Mouse (Mus musculus) Muller cell, postnatal 12 days (primary cell): ENCODE measurements at regions not wholly inside any gene's neighbourhood (a gene's known extent, or its start where the extent isn't known, plus 50 kb on each side); places are given as distances from the start of the nearest gene placed in this dataset.
"Not testable (repeated sequence)": the region's sequence is repeated elsewhere in the genome, so short reads cannot be mapped to it uniquely, and the experiment has no call there.

Experiments used
- DNase-seq: peaks from one replicate; pipeline ENCODE4 v3.0.0-alpha.2; 2015; ENCODE audit errors: inconsistent ontology term

DNA sequence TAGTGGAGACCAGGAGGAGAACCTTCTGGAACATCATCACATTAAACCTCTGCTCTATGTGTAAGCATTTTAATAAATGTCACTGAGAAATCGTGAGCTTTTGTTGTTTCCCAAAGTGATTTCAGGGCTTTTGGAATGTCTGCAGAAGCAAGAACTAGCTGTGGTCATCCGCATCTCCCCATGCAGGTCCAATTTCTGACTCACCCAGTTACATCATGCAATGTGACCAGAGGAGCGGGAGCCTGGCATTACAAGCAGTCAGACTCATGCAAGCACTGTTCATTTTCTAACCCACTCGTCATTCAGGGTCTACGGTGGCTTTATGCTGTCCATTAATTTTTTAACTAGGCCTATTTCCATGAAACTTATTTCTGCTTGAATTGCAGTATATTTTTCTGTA is 151.2 kb upstream of the Supt20 start:
- DNase-seq: peak; percentile 81

DNA sequence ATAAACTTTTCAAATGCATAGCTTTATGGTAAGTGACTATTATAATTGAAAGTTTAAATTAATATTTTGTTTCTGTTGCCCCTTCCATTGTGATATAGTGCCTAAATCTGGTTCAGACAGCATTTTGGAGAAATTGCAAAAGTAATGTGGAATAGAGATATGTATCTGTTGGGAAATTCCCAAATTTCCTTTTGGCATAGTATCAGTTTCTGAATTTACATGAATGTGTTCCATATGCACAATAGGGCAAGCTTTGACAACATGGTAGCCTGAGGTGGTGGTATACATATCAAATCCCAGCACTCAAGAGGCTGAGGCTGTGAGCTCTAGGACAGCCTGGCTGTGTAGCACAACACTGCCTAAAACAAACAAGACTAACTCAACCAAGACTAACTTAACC is 147.2 kb upstream of the Supt20 start:
- no peak for DNase-seq

DNA sequence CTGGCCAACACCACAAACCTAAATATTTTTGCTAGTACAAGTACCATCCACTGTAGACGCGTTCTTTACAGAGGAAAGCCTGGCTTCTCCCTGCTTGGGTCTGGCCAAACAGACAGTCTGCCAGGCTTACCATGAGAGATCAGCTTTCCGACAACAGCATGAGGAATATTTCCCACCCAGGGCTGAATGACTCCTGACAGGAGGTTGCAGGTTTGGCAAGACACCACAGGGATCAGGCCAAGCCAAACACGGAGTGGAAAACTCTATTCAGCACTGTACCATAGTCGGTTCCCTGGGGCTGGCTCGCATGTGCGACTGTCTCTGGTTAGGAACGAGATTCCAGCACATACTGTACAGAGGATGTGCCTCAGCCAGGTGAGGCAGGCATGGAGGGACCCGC is 140.7 kb upstream of the Supt20 start:
- peak; percentile 27 for DNase-seq

DNA sequence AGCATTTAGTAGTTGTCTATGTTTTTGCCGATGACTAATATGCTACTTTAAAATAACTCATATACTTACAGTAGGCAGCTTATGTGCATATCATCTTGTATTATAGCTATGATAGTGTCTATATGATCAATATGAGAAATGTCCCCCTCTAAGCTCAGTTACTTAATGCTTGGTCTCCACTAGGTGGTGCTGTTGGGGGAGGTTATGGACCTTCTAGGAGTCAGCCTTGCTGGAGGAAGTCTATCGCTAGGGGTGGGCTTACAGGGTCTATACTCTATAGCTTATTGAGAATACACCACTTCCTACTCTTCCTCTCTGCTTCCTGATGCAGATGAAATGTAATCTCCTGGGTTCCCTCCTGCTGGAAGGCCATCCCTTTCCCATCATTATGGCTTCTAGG is 136.7 kb upstream of the Supt20 start:
- DNase-seq: no peak

DNA sequence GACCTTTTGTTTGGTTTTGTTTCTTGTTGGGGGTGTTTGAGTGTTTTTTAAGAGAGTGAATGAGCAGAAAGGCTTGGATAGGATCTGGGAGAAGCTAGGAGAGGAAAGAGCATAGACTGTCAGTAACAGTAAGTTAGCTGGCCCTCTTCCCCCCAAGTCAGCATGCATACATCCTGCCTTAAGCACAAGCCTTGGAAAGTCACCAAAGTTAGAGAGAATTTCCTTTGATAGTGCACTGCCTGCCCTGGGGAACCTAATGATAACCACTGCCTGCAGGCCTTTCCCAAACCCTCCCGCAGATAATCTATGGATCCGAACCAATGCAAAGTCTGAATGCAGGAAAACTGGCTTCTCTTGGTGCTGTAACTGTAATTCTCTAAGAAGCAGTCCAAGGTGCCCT is 133.6 kb upstream of the Supt20 start:
- no peak for DNase-seq

DNA sequence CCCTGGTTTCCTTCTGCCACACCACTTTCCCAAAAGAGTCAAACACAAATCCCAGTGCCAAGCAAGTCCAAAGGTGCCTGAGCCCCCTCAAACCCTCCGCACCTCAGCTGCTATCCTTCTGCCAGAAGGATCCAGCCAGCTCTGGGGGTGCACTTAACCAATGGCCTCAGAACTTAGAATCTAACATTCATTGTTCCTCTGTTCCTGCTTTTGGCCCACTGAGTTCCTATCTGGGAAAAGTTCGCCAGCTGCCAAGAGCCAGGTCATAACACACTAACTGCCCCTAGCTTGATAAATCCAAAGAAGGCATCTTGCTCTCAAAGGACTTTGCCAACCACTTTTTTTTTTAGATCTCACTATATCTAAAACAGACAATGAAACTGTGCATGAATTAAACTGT is 133.1 kb upstream of the Supt20 start:
- DNase-seq: no peak

DNA sequence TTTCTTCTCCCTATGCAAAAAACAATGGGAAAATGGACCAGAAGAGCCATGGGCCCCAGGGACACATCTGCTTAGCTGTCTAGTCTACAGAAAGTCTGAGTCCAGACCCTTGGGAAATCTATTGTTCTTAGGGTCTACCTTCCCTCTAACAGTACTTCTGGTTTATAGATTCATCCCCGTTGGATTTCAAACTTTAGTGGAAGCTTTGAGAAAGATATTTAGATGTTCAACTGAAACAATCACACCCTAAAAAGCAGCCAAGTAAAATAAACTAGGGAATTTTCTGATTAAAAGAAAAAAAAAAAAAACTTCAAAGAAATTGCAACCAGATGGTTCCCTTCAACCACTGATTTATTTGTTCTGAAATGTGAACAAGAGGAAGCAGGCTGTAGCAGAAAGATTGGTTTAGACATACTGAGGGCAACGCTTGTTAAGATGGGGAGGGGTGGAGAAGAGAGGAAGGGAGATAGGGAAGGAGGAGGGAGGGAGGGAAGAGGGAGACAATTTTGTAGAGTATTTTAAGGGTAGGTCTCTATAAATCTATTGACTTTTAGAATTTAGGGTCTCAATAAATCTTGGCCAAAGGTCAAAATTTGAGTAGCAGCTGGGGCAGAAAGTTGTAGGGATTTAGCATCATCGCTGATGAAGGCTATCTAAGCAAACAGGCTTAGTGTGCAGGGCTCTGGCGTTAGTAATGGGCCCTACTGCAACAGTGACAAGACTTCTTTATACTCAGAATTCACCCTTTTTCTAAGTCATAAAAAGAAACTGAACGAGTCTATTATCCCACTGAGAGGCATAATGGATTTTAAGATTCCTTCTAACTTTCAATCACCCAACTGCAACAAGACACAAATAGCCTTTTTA is 132.3 kb upstream of the Supt20 start:
- peak; percentile 45 for DNase-seq

DNA sequence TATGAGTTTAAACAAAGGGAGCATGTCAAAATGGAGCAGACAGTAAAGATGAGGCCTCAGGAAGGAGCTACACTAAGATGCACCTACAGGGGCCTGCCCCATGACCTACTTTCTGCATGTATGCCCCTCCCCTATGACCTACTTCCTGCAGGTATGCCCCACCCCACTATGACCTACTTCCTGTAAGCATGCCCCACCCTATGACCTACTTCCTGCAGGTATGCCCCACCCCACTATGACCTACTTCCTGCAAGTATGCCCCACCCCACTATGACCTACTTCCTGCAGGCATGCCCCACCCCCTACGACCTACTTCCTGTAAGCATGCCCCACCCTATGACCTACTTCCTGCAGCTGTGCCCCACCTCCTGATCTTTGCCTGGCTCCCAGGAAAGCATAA is 125.3 kb upstream of the Supt20 start:
- no peak for DNase-seq

DNA sequence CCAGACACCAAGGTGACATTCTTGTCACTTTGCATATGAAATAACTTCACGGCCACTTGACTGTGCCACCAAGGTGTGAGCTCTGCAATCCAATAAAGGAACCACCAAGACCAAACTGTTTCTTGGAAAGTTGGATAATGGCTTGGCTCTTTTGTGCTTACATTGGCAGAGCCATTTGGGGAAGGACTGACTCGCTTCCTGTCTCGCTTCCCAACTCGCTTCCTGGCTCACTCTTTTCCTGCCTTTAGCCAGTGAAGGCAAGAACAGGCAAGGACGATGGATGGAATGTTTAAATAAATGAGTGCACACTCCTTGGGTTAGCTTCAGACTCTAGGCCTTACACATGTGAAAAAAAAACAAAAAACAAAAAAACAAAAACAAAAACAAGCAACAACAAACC is 124.5 kb upstream of the Supt20 start:
- DNase-seq: no peak

DNA sequence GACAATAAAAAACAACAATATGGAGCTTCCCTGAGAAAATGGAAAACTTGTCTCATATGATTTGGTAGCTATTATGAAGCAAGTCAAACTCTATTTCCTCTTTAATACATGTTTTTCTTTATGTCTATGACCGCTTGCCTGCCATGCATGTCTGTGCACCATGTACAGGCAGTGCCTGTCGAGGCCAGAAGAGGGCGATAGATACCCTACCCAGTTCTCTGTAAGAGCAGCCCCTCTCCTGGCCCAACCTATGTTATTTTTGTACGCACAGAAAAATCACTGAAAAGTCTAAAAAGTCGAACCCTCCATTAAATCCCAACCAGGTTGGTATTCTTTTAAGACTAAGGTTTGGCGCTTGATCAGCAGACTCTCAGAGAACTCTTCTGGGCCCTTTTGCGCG is 122.1 kb upstream of the Supt20 start:
- no peak for DNase-seq

DNA sequence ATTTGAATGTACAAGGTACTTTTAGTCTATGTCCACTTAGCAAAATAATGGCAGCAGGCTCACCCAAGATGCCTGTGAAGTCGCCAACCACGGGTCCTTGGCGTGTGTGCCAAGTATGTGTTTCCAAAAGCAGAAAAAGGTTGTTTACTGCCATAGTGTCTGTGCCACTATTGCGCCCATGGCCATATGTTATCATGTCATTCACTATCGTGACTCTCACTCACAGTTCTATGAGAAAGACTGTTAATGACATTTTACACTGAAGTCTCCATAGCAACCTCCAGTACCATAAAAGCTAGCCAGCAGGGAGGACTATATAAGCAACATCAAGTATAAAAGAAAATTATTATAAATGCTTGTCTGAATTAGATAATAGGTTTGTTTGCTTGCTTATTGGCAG is 114.8 kb upstream of the Supt20 start:
- no peak for DNase-seq

DNA sequence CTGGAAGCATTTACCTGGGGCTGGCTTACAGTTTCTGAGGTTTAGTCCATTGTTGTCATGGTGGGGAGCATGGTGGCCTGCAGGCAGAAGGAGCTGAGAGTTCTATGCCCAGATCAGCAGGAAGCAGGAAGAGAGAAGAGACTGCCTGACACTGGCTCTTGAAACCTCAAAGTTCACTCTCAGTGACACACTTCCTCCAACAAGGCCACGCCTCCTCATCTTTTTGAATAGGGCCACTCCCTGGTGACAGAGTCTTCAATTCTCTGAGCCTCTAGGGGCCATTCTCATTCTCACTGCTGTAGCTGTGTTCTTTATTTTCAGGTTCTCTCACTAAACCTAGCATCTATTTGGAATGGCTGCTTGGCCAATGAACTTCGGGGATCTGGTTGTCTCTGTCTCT is 113.2 kb upstream of the Supt20 start:
- DNase-seq: no peak

DNA sequence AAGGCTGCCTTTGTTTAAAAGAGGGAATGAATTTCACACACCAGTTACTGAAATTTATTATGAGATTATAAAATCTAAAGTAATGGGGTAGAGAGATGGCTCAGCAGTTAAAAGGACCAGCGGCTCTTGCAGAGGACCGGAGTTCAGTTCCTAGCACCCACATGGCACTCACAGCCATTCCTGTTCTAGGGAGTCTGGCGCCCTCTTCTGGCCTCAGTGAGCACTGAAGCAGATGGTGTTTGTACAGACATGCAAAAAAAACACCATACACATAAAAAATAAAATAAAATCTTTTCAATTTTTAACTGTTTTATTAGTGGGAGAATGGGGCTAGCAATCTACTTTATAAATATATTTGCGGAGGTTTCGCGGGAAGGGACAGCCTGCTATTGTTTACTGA is 112.3 kb upstream of the Supt20 start:
- no peak for DNase-seq

DNA sequence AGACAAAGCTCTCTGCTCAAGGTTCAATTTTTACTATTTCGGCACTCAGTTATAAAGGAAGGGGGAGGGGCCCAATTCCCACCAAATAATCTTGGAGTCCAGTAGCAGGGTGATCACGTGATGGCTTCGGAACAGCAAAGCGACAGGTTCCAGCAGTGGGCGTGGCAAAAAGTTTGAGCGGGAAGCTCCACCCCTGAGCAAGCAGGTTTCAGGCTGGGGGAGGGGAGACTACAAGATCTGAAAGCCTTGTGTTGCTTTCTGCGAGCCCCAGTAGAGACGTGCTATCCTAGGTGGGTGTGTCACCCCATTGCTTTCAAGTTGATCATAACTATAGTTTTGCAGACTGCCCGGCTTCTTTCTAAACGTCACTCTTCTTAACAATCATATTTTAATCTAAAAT is 106.8 kb upstream of the Supt20 start:
- DNase-seq: not testable (repeated sequence)

DNA sequence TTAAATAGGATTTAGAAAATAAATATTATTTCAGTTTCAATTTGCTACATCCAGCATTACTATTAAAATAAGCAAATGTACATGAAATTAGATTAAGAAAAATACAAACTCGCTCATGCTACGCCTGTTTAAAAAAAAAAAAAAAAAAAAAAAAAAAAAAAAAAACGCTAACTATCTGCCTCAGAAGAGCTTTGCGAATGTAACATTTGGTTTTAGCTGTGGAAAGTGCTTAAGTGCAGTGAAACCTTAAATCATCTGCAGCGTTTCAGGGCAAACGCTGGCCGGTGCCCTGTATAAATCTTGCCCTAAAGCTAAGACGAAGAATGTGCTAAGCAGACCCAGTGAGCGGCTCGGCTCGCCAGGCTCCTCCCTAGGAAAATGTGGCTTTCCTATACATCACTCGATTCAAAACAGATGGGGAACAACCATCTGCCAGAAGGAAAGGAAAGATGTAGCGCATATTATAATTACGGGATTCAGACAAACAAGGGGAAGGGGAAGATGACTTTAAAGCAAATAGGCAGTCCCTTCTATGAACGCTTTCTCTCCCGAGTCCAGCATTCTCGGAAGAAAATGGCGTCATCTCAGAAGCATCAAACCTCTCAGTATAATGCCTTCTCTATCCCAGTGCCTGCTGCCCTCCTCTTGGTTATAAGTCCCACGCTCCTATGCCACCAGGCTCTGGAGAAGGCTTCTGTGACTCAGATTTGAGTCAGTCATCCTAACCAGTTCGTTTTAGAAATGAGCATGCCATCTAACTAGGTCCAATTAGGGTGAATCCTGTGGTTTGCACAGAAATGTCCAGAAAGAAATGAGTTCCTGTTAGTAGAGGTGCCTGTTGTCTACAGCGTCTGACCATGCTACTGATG is 105.2 kb upstream of the Supt20 start:
- peak; percentile 43 for DNase-seq

DNA sequence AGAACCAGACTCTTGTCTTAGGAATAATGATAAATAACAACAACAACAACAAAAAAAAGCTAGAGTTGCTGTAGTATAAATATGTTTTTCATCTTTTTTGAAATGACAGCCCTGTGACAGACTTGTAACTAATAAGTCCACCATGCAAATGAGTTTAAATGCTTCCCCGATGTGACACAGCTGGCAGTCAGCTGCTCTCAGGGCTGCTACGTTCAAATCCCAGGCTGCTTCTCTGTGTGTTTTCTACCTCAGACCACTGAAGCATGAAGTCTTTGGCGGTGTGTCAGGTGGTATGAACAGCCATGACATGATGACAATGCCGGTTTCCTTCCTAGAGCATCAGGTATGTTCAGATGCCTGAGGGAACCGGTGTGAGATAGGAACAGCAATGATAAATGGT is 104.4 kb upstream of the Supt20 start:
- no peak for DNase-seq

DNA sequence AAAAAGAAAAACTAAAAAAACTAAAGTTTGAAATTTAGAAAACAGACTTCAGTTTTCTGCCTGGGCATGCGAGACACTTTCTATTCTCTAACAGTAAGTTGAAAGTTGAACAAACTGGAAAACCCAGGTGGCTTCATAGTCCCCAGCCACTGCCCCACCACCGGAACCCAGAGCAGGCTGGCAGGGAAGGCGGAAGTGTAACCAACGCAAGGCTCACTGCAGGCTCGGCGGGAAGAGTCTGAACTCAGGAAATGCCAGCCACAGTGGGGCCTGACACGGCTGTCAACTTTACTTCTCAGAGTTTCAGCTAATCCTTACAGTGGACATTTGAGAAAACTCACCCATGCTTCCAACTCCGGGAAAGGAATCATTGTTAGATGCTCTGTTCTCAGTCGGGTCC is 102.6 kb upstream of the Supt20 start:
- DNase-seq: no peak

DNA sequence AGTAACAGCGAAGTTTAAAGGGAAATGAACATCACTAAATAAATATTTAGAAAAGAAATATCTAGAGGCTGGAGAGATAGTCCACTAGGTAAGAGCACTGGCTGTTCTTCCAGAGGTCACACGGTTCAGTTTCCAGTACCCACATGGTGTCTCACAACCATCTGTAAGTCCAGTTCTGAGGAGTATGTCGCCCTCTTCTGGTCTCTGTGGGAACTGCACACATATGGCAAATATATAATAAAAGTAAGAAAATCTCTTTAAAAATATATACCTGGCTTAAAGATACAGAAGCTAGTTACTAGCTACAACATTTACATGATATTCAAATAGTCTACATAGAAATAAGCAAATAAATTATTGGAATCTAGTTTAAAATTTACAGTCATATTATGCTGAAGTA is 101.4 kb upstream of the Supt20 start:
- DNase-seq: no peak

DNA sequence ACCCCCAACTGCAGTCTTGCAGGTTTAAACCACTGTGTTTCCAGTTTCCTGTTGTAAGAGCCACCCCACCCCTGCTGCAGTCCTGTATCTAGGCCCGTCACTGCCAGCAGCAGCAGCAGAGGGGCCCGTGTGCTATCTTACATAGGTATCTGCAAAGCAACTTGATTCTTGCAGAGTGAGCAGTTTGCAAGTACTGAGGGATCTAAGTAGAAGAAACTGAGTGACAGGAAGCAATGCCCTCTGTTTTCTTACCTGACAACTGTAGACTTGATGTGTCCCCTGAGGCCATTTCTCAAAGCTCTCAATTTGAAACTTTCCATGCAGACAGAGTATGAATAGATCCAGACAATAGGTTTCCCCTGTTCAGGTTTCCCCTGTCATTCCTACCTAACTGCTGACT is 100.5 kb upstream of the Supt20 start:
- DNase-seq: no peak

DNA sequence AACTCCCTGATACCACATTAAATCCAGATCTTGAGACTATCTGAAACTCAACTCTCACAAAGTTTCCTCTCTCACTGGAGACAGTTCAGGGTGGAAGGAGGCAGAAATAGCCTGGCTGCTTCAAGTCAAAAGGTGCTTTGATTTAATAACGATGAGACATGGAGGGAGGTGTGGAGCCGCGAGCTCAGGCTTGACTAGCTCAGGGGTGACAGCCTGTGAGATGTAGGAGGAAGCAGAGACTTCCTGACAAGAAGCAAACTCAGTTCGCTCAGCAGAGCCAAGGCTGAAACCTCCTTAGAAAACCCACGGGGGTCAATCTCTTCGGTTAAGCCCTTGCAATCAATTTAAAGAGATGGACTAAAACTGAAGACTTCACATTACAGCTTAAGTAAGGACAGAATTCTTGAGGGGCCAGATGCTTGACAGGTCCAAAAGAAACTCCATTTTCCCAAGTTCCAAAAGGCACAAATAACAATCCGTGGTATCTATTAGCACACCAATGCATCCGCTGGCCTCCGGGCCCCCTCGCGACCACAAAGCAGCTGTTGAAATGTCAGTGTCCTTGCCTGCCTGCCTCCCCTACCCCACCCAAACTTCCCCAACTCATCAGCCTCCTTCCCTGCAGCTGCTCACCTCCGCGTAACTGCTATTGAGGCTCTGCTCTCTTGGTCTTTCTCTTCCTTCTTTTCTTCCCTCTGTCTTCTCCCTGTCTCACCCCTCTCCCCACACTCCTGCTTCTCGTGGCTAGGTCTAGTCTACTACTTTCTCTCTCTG is 99.8 kb upstream of the Supt20 start:
- DNase-seq: no peak

DNA sequence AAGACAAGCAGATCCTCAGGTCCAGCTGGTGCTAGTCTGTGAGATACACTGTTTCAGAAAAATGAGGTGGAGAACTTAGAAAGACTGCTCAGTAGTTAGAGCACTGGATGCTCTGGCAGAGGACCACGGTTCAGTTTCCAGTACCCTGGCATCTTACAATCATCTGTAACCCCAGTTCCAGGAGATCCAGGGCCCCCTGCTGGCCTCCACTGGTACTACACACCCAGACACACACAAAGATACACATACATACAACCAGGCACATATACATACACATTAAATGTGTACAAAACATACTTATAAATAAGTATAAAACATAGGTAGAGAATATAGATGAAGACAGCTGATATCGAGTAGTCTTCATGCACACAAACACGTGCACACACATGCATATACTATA is 97.4 kb upstream of the Supt20 start:
- no peak for DNase-seq
